Mouse (Mus musculus) CH12.LX (cell line): ENCODE data around the gene Akap8. TPM values are rescaled to one million over a fixed set of nuclear protein-coding genes. Genes with fewer than 3 reads are reported as not detected.

Source experiments
- DNase-seq: peaks from one replicate; pipeline ENCODE4 v3.0.0-alpha.2; 2013; ENCODE audit errors: extremely low read depth
- H3K27ac ChIP-seq: 2 replicates; pipeline ENCODE4 v1.5.1; 2012; ENCODE audit warnings: low read depth, mild to moderate bottlenecking, control low read depth, moderate library complexity; ENCODE audit not compliant: insufficient read depth
- H3K27me3 ChIP-seq: replicated peaks from 2 replicates; pipeline ENCODE3; 2012; ENCODE audit warnings: inconsistent platforms
- H3K36me3 ChIP-seq, 2 experiments: replicated peaks in 1 of 2; 2 replicates each; pipeline versions ENCODE3 to v1.6.1; 2012; ENCODE audit warnings: inconsistent platforms in 1 of 2, low read length in 1 of 2, mild to moderate bottlenecking in 1 of 2, mixed read lengths in 1 of 2, moderate library complexity in 1 of 2; ENCODE audit not compliant: control insufficient read depth in 1 of 2, insufficient read depth in 1 of 2
- H3K4me1 ChIP-seq, 2 experiments: 2 replicates each; pipeline ENCODE4 v1.6.1; 2012; ENCODE audit warnings: inconsistent platforms in 1 of 2, moderate library complexity in 1 of 2; ENCODE audit not compliant: insufficient read depth in 2 of 2, control insufficient read depth in 1 of 2
- H3K4me2 ChIP-seq: 2 replicates; pipeline ENCODE4 v1.6.1; 2012; ENCODE audit warnings: low read depth, mild to moderate bottlenecking, control low read depth; ENCODE audit not compliant: poor library complexity, insufficient read depth, severe bottlenecking
- H3K4me3 ChIP-seq, 3 experiments: fragments of 150-350 bp in 1 of 3; sonication (generic) in 1 of 3; replicated peaks in 1 of 3; 2 replicates each; pipeline versions ENCODE3 to v1.5.1; 2011 to 2012; ENCODE audit warnings: low read depth in 2 of 3, low read length in 2 of 3, mild to moderate bottlenecking in 2 of 3, moderate library complexity in 2 of 3, control low read depth in 1 of 3, improper control_type of control experiment in 1 of 3, inconsistent platforms in 1 of 3, mixed read lengths in 1 of 3; ENCODE audit not compliant: poor library complexity in 1 of 3
- H3K79me2 ChIP-seq: replicated peaks from 2 replicates; pipeline ENCODE4 v1.6.1; 2012; ENCODE audit warnings: mild to moderate bottlenecking, moderate library complexity; ENCODE audit not compliant: control insufficient read depth, poor library complexity, insufficient read depth, severe bottlenecking; ENCODE audit errors: extremely low read depth
- H3K9ac ChIP-seq: 2 replicates; pipeline ENCODE4 v1.6.1; 2012; ENCODE audit warnings: low read depth, mild to moderate bottlenecking, control low read depth, moderate library complexity; ENCODE audit not compliant: insufficient read depth
- H3K9me3 ChIP-seq: replicated peaks from 2 replicates; pipeline ENCODE3; 2012; ENCODE audit warnings: low read length, inconsistent platforms, mixed read lengths
- BHLHE40 ChIP-seq: IDR thresholded peaks from 2 replicates; pipeline ENCODE4 v1.6.1; 2011; ENCODE audit warnings: mild to moderate bottlenecking, low read depth, low read length, improper control_type of control experiment
- CHD1 ChIP-seq: IDR thresholded peaks from 2 replicates; pipeline ENCODE4 v1.6.1; 2012; ENCODE audit warnings: low read depth, low read length, improper control_type of control experiment, inconsistent platforms
- CHD2 ChIP-seq: IDR thresholded peaks from 2 replicates; pipeline ENCODE4 v1.6.1; 2011; ENCODE audit warnings: low read length, improper control_type of control experiment
- CTCF ChIP-seq, 2 experiments: IDR thresholded peaks in 1 of 2; conservative IDR thresholded peaks in 1 of 2; 2 replicates each; pipeline ENCODE4 v1.5.1; 2011 to 2012; ENCODE audit warnings: low read depth in 2 of 2, low read length in 2 of 2, improper control_type of control experiment in 1 of 2, inconsistent platforms in 1 of 2, mild to moderate bottlenecking in 1 of 2, moderate library complexity in 1 of 2
- E2F4 ChIP-seq: IDR thresholded peaks from 2 replicates; pipeline ENCODE4 v1.6.1; 2011; ENCODE audit warnings: low read depth, low read length, improper control_type of control experiment; ENCODE audit not compliant: insufficient replicate concordance
- EP300 ChIP-seq: IDR thresholded peaks from 2 replicates; pipeline ENCODE4 v1.6.1; 2011; ENCODE audit warnings: low read length, improper control_type of control experiment
- ETS1 ChIP-seq: conservative IDR thresholded peaks from 2 replicates; pipeline ENCODE4 v1.6.1; 2012; ENCODE audit warnings: low read depth, mild to moderate bottlenecking, inconsistent platforms, low read length, improper control_type of control experiment, moderate library complexity
- GABPA ChIP-seq: IDR thresholded peaks from 2 replicates; pipeline ENCODE4 v1.6.1; 2012; ENCODE audit warnings: low read depth, low read length, improper control_type of control experiment, inconsistent platforms; ENCODE audit not compliant: insufficient replicate concordance
- HCFC1 ChIP-seq: IDR thresholded peaks from 2 replicates; pipeline ENCODE4 v1.6.1; 2012; ENCODE audit warnings: low read depth, mild to moderate bottlenecking, inconsistent platforms, low read length, improper control_type of control experiment
- IRF4 ChIP-seq: IDR thresholded peaks from 2 replicates; pipeline ENCODE4 v1.6.1; 2014; ENCODE audit warnings: low read depth, mild to moderate bottlenecking, inconsistent platforms, low read length, improper control_type of control experiment
- JUN ChIP-seq: IDR thresholded peaks from 2 replicates; pipeline ENCODE4 v1.6.1; 2011; ENCODE audit warnings: low read depth, mild to moderate bottlenecking, low read length, improper control_type of control experiment, moderate library complexity; ENCODE audit not compliant: insufficient read depth
- JUND ChIP-seq: conservative IDR thresholded peaks from 2 replicates; pipeline ENCODE4 v1.6.1; 2011; ENCODE audit warnings: low read depth, low read length, improper control_type of control experiment
- KAT2A ChIP-seq: IDR thresholded peaks from 2 replicates; pipeline ENCODE4 v1.6.1; 2012; ENCODE audit warnings: low read length, improper control_type of control experiment, inconsistent platforms; ENCODE audit not compliant: insufficient replicate concordance
- MAFK ChIP-seq: IDR thresholded peaks from 2 replicates; pipeline ENCODE4 v1.6.1; 2011; ENCODE audit warnings: low read length, improper control_type of control experiment; ENCODE audit not compliant: insufficient replicate concordance
- MAX ChIP-seq: IDR thresholded peaks from 2 replicates; pipeline ENCODE4 v1.6.1; 2011; ENCODE audit warnings: low read length, improper control_type of control experiment
- MAZ ChIP-seq: IDR thresholded peaks from 2 replicates; pipeline ENCODE4 v1.6.1; 2012; ENCODE audit warnings: low read depth, mild to moderate bottlenecking, inconsistent platforms, low read length, improper control_type of control experiment, moderate library complexity
- MEF2A ChIP-seq: IDR thresholded peaks from 2 replicates; pipeline ENCODE4 v1.6.1; 2014; ENCODE audit warnings: low read depth, mild to moderate bottlenecking, inconsistent platforms, low read length, improper control_type of control experiment, borderline replicate concordance
- MXI1 ChIP-seq: IDR thresholded peaks from 2 replicates; pipeline ENCODE4 v1.6.1; 2011; ENCODE audit warnings: mild to moderate bottlenecking, low read depth, low read length, improper control_type of control experiment
- MYC ChIP-seq: IDR thresholded peaks from 2 replicates; pipeline ENCODE4 v1.6.1; 2011; ENCODE audit warnings: low read depth, mild to moderate bottlenecking, improper control_type of control experiment, low read length
- NELFE ChIP-seq: IDR thresholded peaks from 2 replicates; pipeline ENCODE4 v1.6.1; 2011; ENCODE audit warnings: low read depth, low read length, improper control_type of control experiment
- NRF1 ChIP-seq: IDR thresholded peaks from 2 replicates; pipeline ENCODE4 v1.6.1; 2014; ENCODE audit warnings: low read depth, mild to moderate bottlenecking, inconsistent platforms, low read length, improper control_type of control experiment, moderate library complexity
- PAX5 ChIP-seq: IDR thresholded peaks from 2 replicates; pipeline ENCODE4 v1.6.1; 2012; ENCODE audit warnings: low read length, inconsistent platforms, mixed read lengths
- POLR2A ChIP-seq: IDR thresholded peaks from 2 replicates; pipeline ENCODE4 v1.6.1; 2011; ENCODE audit warnings: low read depth, mild to moderate bottlenecking, improper control_type of control experiment, low read length
- SIN3A ChIP-seq: IDR thresholded peaks from 2 replicates; pipeline ENCODE4 v1.6.1; 2012; ENCODE audit warnings: low read length, improper control_type of control experiment, inconsistent platforms
- SMC3 ChIP-seq: IDR thresholded peaks from 2 replicates; pipeline ENCODE4 v1.6.1; 2011; ENCODE audit warnings: low read depth, low read length, improper control_type of control experiment
- TBP ChIP-seq: conservative IDR thresholded peaks from 2 replicates; pipeline ENCODE4 v1.6.1; 2011; ENCODE audit warnings: low read depth, low read length, improper control_type of control experiment
- UBTF ChIP-seq: IDR thresholded peaks from 2 replicates; pipeline ENCODE4 v1.6.1; 2012; ENCODE audit warnings: low read depth, mild to moderate bottlenecking, inconsistent platforms, low read length, improper control_type of control experiment, moderate library complexity
- USF1 ChIP-seq: IDR thresholded peaks from 2 replicates; pipeline ENCODE4 v1.6.1; 2014; ENCODE audit warnings: low read depth, mild to moderate bottlenecking, inconsistent platforms, low read length, improper control_type of control experiment
- USF2 ChIP-seq: conservative IDR thresholded peaks from 2 replicates; pipeline ENCODE4 v1.6.1; 2011; ENCODE audit warnings: low read depth, low read length, improper control_type of control experiment
- ZC3H11A ChIP-seq: IDR thresholded peaks from 2 replicates; pipeline ENCODE4 v1.6.1; 2012; ENCODE audit warnings: low read depth, mild to moderate bottlenecking, inconsistent platforms, low read length, improper control_type of control experiment
- ZMIZ1 ChIP-seq: IDR thresholded peaks from 2 replicates; pipeline ENCODE4 v1.6.1; 2012; ENCODE audit warnings: low read depth, mild to moderate bottlenecking, inconsistent platforms, low read length, improper control_type of control experiment
- ZNF384 ChIP-seq: IDR thresholded peaks from 2 replicates; pipeline ENCODE4 v1.6.1; 2012; ENCODE audit warnings: low read depth, low read length, improper control_type of control experiment, inconsistent platforms
- dilution Hi-C: fragments of 300-500 bp; cut with MboI; formaldehyde crosslinking; loops from 2 replicates; pipeline ENCODE4 v1.14.3; 2020; ENCODE audit warnings: low sequenced_read_pairs; ENCODE audit not compliant: extremely low pct_unique_long_range_greater_than_20kb, extremely low pct_ligation_motif_present
- in situ Hi-C: fragments of 300-500 bp; cut with MboI; formaldehyde crosslinking; loops from 3 replicates; pipeline ENCODE4 v1.14.3; 2019; ENCODE audit warnings: low sequenced_read_pairs, low pct_ligation_motif_present, low pct_unique_long_range_greater_than_20kb, mixed read lengths
- polyA plus RNA-seq: library from polyadenylated mRNA; unstranded; fragments of >175 nt; gene quantifications from 2 replicates; pipeline ENCODE4 v1.2.1, GENCODE M21; 2012; ENCODE audit warnings: low read depth; ENCODE audit not compliant: insufficient read length
- total RNA-seq, 2 experiments: library from RNA; depleted of rRNA; stranded (reverse); fragments of 300-350 nt in 1 of 2; fragments of >200 nt in 1 of 2; gene quantifications; 2 replicates each; pipeline ENCODE4 v1.2.3; 2012 to 2014

Akap8 gene
- total and polyA plus RNA-seq, 3 experiments, result 62.5 to 146 (median 75.2) TPM

DNA sequence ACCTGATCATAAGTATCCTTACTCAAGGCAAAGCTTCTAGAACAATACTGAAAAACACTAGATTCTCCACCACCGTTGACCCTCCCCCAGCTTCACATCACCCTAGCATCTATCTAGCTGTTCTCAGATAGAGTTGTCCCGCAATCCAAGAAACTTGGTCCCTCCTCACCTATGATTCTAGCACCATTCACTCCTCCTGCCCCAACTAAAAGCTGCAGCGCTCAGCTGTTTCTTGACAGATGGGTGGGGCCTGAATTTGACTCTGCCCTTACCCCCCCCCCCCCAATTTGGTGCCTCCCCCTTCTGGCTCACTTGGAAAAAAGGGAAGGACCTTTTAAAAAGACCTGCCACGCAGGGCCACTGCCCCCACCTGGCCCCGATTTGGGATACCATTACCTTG is 43.8 kb upstream of the Akap8 start:
- dilution Hi-C loops (no loop called here), in situ Hi-C loops (no loop called here)
- peak overlapping the region; percentile 49 to 86 (median 50) for H3K4me3 ChIP-seq
- H3K9me3 ChIP-seq, result no peaks in the 10 kb centered on the region
- TF ChIP-seq HCFC1 (no peak), ZC3H11A (no peak), ZNF384 (no peak), E2F4 (no peak), SMC3 (no peak), TBP (no peak), PAX5 (no peak), POLR2A (no peak), SIN3A (no peak), BHLHE40 (no peak), UBTF (no peak), MAFK (no peak), CHD1 (no peak), MEF2A (no peak), MYC (no peak), JUND (no peak)
- H3K27ac ChIP-seq, result no peak overlapping the region
- peaks cover 22% of the 10 kb centered on the region for H3K79me2 ChIP-seq
- peaks cover 19 to 33% of the 10 kb centered on the region in 2 experiments for H3K36me3 ChIP-seq
- peaks cover 9 to 24% of the 10 kb centered on the region in 2 experiments for H3K4me1 ChIP-seq
- DNase-seq, result no peak
- H3K9ac ChIP-seq, result peak overlapping the region; percentile 42
- no peaks in the 10 kb centered on the region for H3K27me3 ChIP-seq
- peak overlapping the region; percentile 72 for H3K4me2 ChIP-seq

DNA sequence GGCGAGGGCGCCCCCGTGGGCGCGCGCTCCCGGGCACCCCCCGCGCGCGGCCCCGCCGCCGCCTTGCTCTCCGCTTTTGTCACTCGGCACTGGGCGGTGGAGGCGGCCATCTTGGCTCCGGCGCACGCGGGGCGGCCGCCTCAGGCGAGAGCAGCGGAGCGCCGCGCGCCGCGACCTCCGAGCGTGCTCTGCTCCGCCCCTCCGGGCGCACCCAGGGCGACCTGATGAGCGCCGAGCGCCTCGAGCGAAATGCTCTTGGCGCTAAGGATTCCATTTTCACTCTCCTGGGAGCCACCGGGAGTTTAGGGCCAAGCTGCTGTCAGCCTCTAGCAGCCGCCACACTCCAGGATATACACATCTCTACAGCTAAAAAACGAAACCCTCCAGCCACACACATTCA is 43.3 kb upstream of the Akap8 start:
- dilution Hi-C loops (no loop called here), in situ Hi-C loops (no loop called here)
- H3K36me3 ChIP-seq, result peaks cover 24 to 39% of the 10 kb centered on the region in 2 experiments
- H3K79me2 ChIP-seq, result peaks cover 22% of the 10 kb centered on the region
- peak overlapping the region; percentile 72 for H3K4me2 ChIP-seq
- H3K27me3 ChIP-seq, result no peaks in the 10 kb centered on the region
- no peak overlapping the region for H3K27ac ChIP-seq
- DNase-seq, result peak; percentile 79
- H3K9ac ChIP-seq, result peak overlapping the region; percentile 93
- no peaks in the 10 kb centered on the region for H3K9me3 ChIP-seq
- peak overlapping the region; percentile 70 to 87 (median 86) for H3K4me3 ChIP-seq
- H3K4me1 ChIP-seq, result peaks cover 9 to 24% of the 10 kb centered on the region in 2 experiments
- peak; percentile 64; the same call in 1 of the 2 replicates for TF ChIP-seq KAT2A
- TF ChIP-seq SIN3A, result peak; percentile 93
- TF ChIP-seq USF2, result no peak
- peak; percentile 79; the same call in 1 of the 2 replicates for TF ChIP-seq MAZ
- TF ChIP-seq ETS1, result no peak
- no peak; the same call in 1 of the 2 replicates for TF ChIP-seq GABPA
- TF ChIP-seq CHD2, result no peak
- no peak for TF ChIP-seq JUN
- peak; percentile 67; the same call in 1 of the 2 replicates for TF ChIP-seq ZMIZ1
- TF ChIP-seq NELFE, result peak; percentile 66
- peak; percentile 74 for TF ChIP-seq NRF1
- TF ChIP-seq MAFK, result no peak
- TF ChIP-seq TBP, result no peak
- no peak for TF ChIP-seq CTCF (conservative IDR thresholded peaks at IDR 0.05 in 1 of 2, IDR thresholded peaks at IDR 0.05 in 1 of 2; ENCODE audit: low read depth in 2 of 2, low read length in 2 of 2)
- peak; percentile 14; the same call in 1 of the 2 replicates for TF ChIP-seq E2F4
- peak; percentile 53; the same call in 1 of the 2 replicates for TF ChIP-seq POLR2A
- TF ChIP-seq JUND, result no peak
- peak; percentile 72; the same call in 1 of the 2 replicates for TF ChIP-seq MYC
- peak; percentile 91 for TF ChIP-seq MXI1
- 0 out of 2 replicates have a peak, but pooled peaks have one; percentile 28 for TF ChIP-seq IRF4
- TF ChIP-seq UBTF, result no peak
- TF ChIP-seq MAX, result peak; percentile 88
- no peak for TF ChIP-seq ZNF384
- peak; percentile 53 for TF ChIP-seq USF1
- TF ChIP-seq EP300, result no peak
